Mouse (Mus musculus) cerebellum, adult 8-10 months (tissue): Measurements from ENCODE around the gene Marveld2.

Experiments used
- DNase-seq: peaks from one replicate; pipeline ENCODE4 v3.0.0; 2022

Gene Marveld2

DNA sequence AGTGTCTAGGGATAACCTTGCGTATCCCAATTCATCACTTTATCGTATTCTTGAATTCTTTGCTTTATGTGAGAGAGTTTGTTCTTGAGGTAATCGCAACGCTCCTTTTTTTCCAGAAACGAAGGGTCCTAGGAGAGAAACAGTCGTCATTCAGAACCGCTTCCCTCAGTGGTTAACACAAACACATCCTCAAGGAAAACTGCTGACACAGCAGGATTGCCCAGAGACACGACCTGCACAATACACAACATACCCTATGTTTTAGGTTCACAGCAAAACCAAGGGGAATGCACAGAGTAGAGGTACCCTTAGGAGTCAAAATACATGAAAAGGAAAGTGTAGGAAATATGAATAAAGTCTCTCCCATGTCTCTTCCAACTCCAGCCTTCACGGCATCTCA lies 19.5 kb downstream of the Marveld2 start:
- DNase-seq: no peak

DNA sequence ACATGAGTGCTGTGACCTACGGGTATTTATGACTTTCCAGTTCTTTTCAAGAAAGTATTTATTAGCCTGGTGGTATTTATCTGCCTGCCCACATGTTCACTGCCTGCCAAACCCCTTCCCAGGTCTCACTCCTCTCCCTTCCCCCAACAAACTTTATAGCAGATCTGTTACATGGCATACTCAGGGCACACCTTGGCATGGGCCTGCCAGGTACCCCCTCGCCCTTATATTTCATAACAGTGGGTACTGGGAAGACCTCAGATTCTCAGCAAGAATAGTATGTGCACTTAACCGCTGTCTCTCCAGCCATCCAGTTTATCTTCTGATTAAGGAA lies 21.3 kb downstream of the Marveld2 start:
- no peak for DNase-seq

GRCm38 (mm10) chr13:100594838-100595551 lies 21.8 kb downstream of the Marveld2 start:
- no peak for DNase-seq

GRCm38 (mm10) chr13:100594041-100594792 lies 22.6 kb downstream of the Marveld2 start:
- DNase-seq: peak; percentile 45

- no peak for DNase-seq
Measured at GRCm38 (mm10) chr13:100588646-100589045, 28.1 kb downstream of the Marveld2 start.

GRCm38 (mm10) chr13:100582144-100582543 lies 34.6 kb downstream of the Marveld2 start:
- no peak for DNase-seq

DNA sequence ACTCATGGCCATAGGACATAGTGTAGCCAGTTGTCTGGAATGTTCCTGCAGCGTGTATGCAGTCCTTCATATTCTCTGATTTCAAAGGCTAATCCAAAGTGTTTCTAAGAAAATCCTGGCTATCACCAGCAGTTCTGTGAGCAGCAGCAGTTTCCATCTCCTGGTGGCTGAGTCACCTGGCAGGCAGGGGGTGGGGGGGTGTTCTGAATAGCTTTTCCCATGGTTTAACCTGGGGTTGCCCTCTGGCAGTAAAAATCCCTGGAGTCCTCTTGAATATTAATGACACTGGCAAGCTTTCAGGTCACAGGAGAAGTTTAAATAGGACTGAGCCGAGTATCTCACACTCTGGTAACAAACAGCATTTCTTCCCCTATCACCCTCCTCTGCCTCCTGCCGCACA lies 35.1 kb downstream of the Marveld2 start:
- no peak for DNase-seq

DNA sequence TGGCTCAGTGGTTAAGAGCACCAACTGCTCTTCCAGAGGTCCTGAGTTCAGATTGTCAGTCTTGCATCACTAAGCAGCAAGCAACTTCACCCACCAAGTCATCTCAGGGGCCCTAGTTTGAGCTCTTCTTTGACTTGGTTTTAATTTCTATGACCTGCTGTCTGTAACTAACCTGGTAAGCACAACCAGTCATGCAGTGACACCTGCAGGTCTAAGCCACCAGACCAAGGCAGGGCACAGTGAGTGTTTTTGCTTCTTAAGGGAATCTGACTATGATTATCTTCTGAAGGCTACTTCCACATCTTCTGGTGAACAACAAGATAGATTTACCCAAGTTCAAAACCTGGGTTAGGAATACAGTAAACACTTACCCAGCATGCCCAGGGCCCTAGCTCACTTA lies 36.8 kb downstream of the Marveld2 start:
- DNase-seq: no peak

DNA sequence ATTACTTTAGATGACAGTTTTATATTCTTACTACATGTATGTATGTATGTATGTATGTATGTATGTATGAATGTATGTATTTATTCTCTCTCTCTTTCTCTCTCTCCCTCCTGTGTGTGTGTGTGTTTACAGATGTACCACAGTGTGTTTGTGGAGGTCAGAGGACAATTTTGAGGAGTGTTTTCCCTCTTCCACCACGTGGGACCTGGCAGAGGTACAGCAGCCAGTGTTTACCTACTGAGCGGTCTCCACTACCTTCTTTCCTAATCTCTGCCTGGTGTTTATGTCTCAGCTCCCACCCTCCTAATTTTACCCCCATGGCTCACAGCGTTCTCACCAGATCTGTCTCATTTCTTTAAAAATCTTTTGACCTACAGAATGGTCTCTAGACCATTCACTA lies 37.6 kb downstream of the Marveld2 start:
- no peak for DNase-seq

GRCm38 (mm10) chr13:100575950-100576349 lies 40.8 kb downstream of the Marveld2 start:
- no peak for DNase-seq

DNA sequence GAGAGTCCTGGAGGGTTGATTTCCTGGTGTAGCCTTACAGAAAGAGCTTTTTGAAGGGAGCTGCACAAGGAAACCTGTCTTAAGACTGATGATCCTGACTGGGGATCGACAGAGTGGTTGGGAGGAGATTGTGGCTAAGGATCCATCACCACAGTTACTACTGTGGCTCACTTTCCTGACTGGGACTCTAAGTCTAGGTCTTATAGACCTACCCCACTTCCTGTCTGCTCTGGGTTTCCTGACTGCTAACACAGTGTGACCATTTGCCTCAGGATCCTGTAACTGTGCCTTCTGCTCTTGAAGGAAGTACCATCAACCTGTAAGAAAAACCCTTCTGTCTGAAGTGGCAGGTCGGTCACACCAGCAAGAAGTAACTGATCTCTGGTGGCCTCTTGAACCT lies 46.1 kb downstream of the Marveld2 start:
- DNase-seq: no peak

DNA sequence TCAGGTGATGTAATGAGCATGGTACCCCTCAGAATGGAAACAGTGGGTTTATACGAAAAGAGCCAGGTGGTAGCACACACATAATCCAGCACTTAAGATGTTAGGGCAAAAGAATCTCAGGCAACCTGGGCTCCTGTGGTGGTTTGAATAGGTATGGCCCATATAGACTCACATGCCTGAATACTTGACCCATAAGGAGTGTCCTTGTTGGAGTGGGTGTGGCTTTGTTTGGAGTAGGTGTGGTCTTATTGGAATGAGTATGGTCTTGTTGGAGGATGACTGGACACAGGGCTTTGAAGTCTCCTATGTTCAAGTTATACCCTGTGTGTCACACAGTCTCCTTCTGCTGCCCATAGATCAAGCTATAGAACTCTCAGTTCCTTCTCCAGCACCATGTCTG lies 48.4 kb downstream of the Marveld2 start:
- DNase-seq: no peak

- DNase-seq: no peak
Measured at GRCm38 (mm10) chr13:100559449-100559848, 57.3 kb downstream of the Marveld2 start.

- DNase-seq: no peak
Measured at GRCm38 (mm10) chr13:100557011-100557410, 59.8 kb downstream of the Marveld2 start.

DNA sequence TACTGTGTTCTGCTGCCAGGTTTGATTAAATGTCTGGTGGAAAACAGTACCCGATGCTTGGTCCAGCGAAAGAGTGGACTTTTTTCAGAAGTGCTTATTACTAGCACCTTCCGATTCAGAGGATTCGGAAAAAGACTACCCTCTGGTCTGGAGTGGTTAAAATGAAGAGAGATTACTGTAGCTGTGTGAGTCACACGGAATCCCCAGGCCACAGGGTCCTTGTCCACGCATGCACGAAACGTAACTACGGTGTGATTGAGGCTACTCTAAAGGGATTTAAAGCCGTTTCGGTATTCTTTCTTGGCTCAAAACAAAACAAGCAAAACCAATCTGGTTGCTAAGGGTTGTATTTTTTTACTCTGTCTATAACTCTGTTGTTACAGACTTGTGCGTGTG lies 63.7 kb downstream of the Marveld2 start:
- DNase-seq: no peak

GRCm38 (mm10) chr13:100552369-100553041 lies 64.3 kb downstream of the Marveld2 start, which contains the start of gene Ocln:
Ocln (minus strand) TSS chr13:100552718.
- DNase-seq: peak; percentile 84

GRCm38 (mm10) chr13:100552009-100552368 lies 64.8 kb downstream of the Marveld2 start:
- DNase-seq: no peak

- DNase-seq: peak; percentile 43
Measured at GRCm38 (mm10) chr13:100551371-100552008, 65.3 kb downstream of the Marveld2 start.

DNA sequence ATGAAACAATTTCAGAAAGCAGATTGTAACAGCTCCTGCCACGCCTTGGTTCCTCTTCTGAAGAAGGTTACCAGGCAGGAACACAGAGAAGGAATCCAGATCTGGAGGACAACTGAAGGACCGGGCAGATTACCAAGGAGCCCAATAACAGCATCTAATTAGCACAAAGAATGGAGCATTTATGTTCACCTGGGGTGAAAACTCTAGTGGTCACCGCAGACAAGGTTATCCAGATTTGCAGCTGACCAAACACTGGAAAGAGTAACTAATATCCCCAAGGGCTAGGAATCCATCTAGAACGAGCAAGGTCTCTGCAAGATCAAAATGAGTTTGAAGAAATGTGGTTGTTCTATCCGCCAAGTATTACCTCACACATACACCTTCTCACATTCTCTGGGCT lies 69.5 kb downstream of the Marveld2 start:
- DNase-seq: no peak
